Mouse (Mus musculus) MEL (cell line): ENCODE results near the gene Ywhae. TPM values are rescaled to one million over a fixed set of nuclear protein-coding genes. Genes with fewer than 3 reads are reported as not detected.

Source experiments
- DNase-seq: peaks from one replicate; pipeline ENCODE4 v3.0.0; 2011; ENCODE audit warnings: low read depth, low spot score
- H3K27ac ChIP-seq: 2 replicates; pipeline ENCODE4 v1.5.1; 2012; ENCODE audit warnings: low read depth, mild to moderate bottlenecking, control low read depth, low read length, moderate library complexity; ENCODE audit not compliant: control insufficient read depth
- H3K27me3 ChIP-seq, 2 experiments: fragments of 150-350 bp in 1 of 2; sonication (generic) in 1 of 2; 2 replicates each; pipeline ENCODE4 v1.6.1; 2012; ENCODE audit warnings: low read length in 2 of 2, mild to moderate bottlenecking in 2 of 2, improper control_type of control experiment in 1 of 2, moderate library complexity in 1 of 2; ENCODE audit not compliant: insufficient read depth in 2 of 2, control insufficient read depth in 1 of 2
- H3K36me3 ChIP-seq, 2 experiments: 2 replicates each; pipeline ENCODE4 v1.6.1; 2012 to 2014; ENCODE audit warnings: low read length in 2 of 2, improper control_type of control experiment in 1 of 2, inconsistent platforms in 1 of 2, mild to moderate bottlenecking in 1 of 2; ENCODE audit not compliant: insufficient read depth in 2 of 2, control insufficient read depth in 1 of 2
- H3K4me1 ChIP-seq, 2 experiments: fragments of 150-350 bp in 1 of 2; sonication (generic) in 1 of 2; 2 replicates each; pipeline ENCODE4 v1.6.1; 2012; ENCODE audit warnings: low read length in 2 of 2, improper control_type of control experiment in 1 of 2, mild to moderate bottlenecking in 1 of 2; ENCODE audit not compliant: insufficient read depth in 2 of 2, control insufficient read depth in 1 of 2
- H3K4me3 ChIP-seq, 2 experiments: fragments of 150-350 bp in 1 of 2; sonication (generic) in 1 of 2; 2 replicates each; pipeline ENCODE4 v1.5.1; 2012; ENCODE audit warnings: low read depth in 2 of 2, low read length in 2 of 2, mild to moderate bottlenecking in 2 of 2, moderate library complexity in 2 of 2, control low read depth in 1 of 2, improper control_type of control experiment in 1 of 2; ENCODE audit not compliant: control insufficient read depth in 1 of 2, insufficient read depth in 1 of 2
- H3K79me2 ChIP-seq: 2 replicates; pipeline ENCODE4 v1.6.1; 2012; ENCODE audit warnings: mild to moderate bottlenecking, low read length, moderate library complexity; ENCODE audit not compliant: control insufficient read depth, poor library complexity, insufficient read depth
- H3K9ac ChIP-seq: 2 replicates; pipeline ENCODE4 v1.6.1; 2012; ENCODE audit warnings: low read depth, mild to moderate bottlenecking, control low read depth, low read length, moderate library complexity; ENCODE audit not compliant: control insufficient read depth, poor library complexity, severe bottlenecking
- H3K9me3 ChIP-seq: fragments of 150-350 bp; sonication (generic); replicated peaks from 2 replicates; pipeline ENCODE4 v1.6.1; 2012; ENCODE audit warnings: mild to moderate bottlenecking, low read length, improper control_type of control experiment, moderate library complexity; ENCODE audit not compliant: insufficient read depth
- BHLHE40 ChIP-seq: IDR thresholded peaks from 2 replicates; pipeline ENCODE4 v1.6.1; 2012; ENCODE audit warnings: low read depth, mild to moderate bottlenecking, inconsistent platforms, low read length, improper control_type of control experiment, borderline replicate concordance
- CHD1 ChIP-seq: IDR thresholded peaks from 2 replicates; pipeline ENCODE4 v1.6.1; 2012; ENCODE audit warnings: low read depth, mild to moderate bottlenecking, inconsistent platforms, low read length, improper control_type of control experiment
- CTCF ChIP-seq, 3 experiments: IDR thresholded peaks in 2 of 3; conservative IDR thresholded peaks in 1 of 3; 2 replicates each; pipeline ENCODE4 v1.5.1; 2011 to 2012; ENCODE audit warnings: low read length in 3 of 3, low read depth in 2 of 3, mild to moderate bottlenecking in 2 of 3, improper control_type of control experiment in 1 of 3, inconsistent platforms in 1 of 3, mixed read lengths in 1 of 3, moderate library complexity in 1 of 3; ENCODE audit not compliant: control insufficient read depth in 1 of 3, insufficient read depth in 1 of 3, poor library complexity in 1 of 3, severe bottlenecking in 1 of 3
- E2F4 ChIP-seq: IDR thresholded peaks from 2 replicates; pipeline ENCODE4 v1.6.1; 2011; ENCODE audit warnings: low read depth, low read length, improper control_type of control experiment, borderline replicate concordance
- EP300 ChIP-seq, 2 experiments: IDR thresholded peaks; 2 replicates each; pipeline ENCODE4 v1.6.1; 2011; ENCODE audit warnings: improper control_type of control experiment in 2 of 2, low read length in 2 of 2, low read depth in 1 of 2, mild to moderate bottlenecking in 1 of 2
- GABPA ChIP-seq: IDR thresholded peaks from 2 replicates; pipeline ENCODE4 v1.6.1; 2012; ENCODE audit warnings: low read depth, mild to moderate bottlenecking, inconsistent platforms, low read length, improper control_type of control experiment, moderate library complexity
- HCFC1 ChIP-seq: IDR thresholded peaks from 2 replicates; pipeline ENCODE4 v1.6.1; 2012; ENCODE audit warnings: low read depth, mild to moderate bottlenecking, inconsistent platforms, low read length, improper control_type of control experiment, moderate library complexity
- JUND ChIP-seq: IDR thresholded peaks from 2 replicates; pipeline ENCODE4 v1.6.1; 2011; ENCODE audit warnings: low read depth, mild to moderate bottlenecking, improper control_type of control experiment, low read length
- KAT2A ChIP-seq: conservative IDR thresholded peaks from 2 replicates; pipeline ENCODE4 v1.6.1; 2012; ENCODE audit warnings: low read depth, low read length, improper control_type of control experiment, inconsistent platforms
- MAFK ChIP-seq: IDR thresholded peaks from 2 replicates; pipeline ENCODE4 v1.6.1; 2011; ENCODE audit warnings: low read depth, mild to moderate bottlenecking, low read length, improper control_type of control experiment, borderline replicate concordance
- MAX ChIP-seq: IDR thresholded peaks from 2 replicates; pipeline ENCODE4 v1.6.1; 2011; ENCODE audit warnings: low read length, improper control_type of control experiment
- MAZ ChIP-seq: IDR thresholded peaks from 2 replicates; pipeline ENCODE4 v1.6.1; 2012; ENCODE audit warnings: low read depth, mild to moderate bottlenecking, inconsistent platforms, low read length, improper control_type of control experiment
- MEF2A ChIP-seq: IDR thresholded peaks from 2 replicates; pipeline ENCODE4 v1.6.1; 2014; ENCODE audit warnings: low read depth, mild to moderate bottlenecking, inconsistent platforms, low read length, improper control_type of control experiment; ENCODE audit not compliant: poor library complexity, insufficient replicate concordance, severe bottlenecking; ENCODE audit errors: extremely low read depth
- MYB ChIP-seq: IDR thresholded peaks from 2 replicates; pipeline ENCODE4 v1.6.1; 2011; ENCODE audit warnings: mild to moderate bottlenecking, low read depth, low read length, improper control_type of control experiment
- MYC ChIP-seq: IDR thresholded peaks from 2 replicates; pipeline ENCODE4 v1.6.1; 2011; ENCODE audit warnings: low read depth, mild to moderate bottlenecking, low read length, improper control_type of control experiment, moderate library complexity
- NELFE ChIP-seq: IDR thresholded peaks from 2 replicates; pipeline ENCODE4 v1.6.1; 2011; ENCODE audit warnings: low read depth, low read length, improper control_type of control experiment
- POLR2A ChIP-seq, 2 experiments: IDR thresholded peaks; 2 replicates each; pipeline ENCODE4 v1.6.1; 2011 to 2012; ENCODE audit warnings: low read length in 2 of 2, mild to moderate bottlenecking in 2 of 2, control low read depth in 1 of 2, improper control_type of control experiment in 1 of 2, low read depth in 1 of 2, moderate library complexity in 1 of 2; ENCODE audit not compliant: control insufficient read depth in 1 of 2, insufficient read depth in 1 of 2, poor library complexity in 1 of 2
- POLR2AphosphoS2 ChIP-seq: IDR thresholded peaks from 2 replicates; pipeline ENCODE4 v1.6.1; 2011; ENCODE audit warnings: low read length, improper control_type of control experiment
- POLR2AphosphoS5 ChIP-seq: IDR thresholded peaks from 2 replicates; pipeline ENCODE4 v1.6.1; 2012; ENCODE audit warnings: low read depth, borderline replicate concordance, mild to moderate bottlenecking, inconsistent platforms, low read length, moderate library complexity, mixed read lengths
- RAD21 ChIP-seq: IDR thresholded peaks from 2 replicates; pipeline ENCODE4 v1.6.1; 2011; ENCODE audit warnings: mild to moderate bottlenecking, low read depth, low read length, improper control_type of control experiment
- RCOR1 ChIP-seq: IDR thresholded peaks from 2 replicates; pipeline ENCODE4 v1.6.1; 2012; ENCODE audit warnings: low read depth, mild to moderate bottlenecking, inconsistent platforms, low read length, improper control_type of control experiment
- SIN3A ChIP-seq: IDR thresholded peaks from 2 replicates; pipeline ENCODE4 v1.6.1; 2012; ENCODE audit warnings: low read length, improper control_type of control experiment, inconsistent platforms
- SMC3 ChIP-seq: IDR thresholded peaks from 2 replicates; pipeline ENCODE4 v1.6.1; 2011; ENCODE audit warnings: low read depth, low read length, improper control_type of control experiment
- TBP ChIP-seq: IDR thresholded peaks from 2 replicates; pipeline ENCODE4 v1.8.0; 2011; ENCODE audit warnings: low read depth, low read length, improper control_type of control experiment
- TCF12 ChIP-seq: IDR thresholded peaks from 2 replicates; pipeline ENCODE4 v1.6.1; 2014; ENCODE audit warnings: low read depth, mild to moderate bottlenecking, inconsistent platforms, low read length, improper control_type of control experiment, moderate library complexity
- UBTF ChIP-seq: IDR thresholded peaks from 2 replicates; pipeline ENCODE4 v1.6.1; 2012; ENCODE audit warnings: low read depth, mild to moderate bottlenecking, inconsistent platforms, low read length, improper control_type of control experiment, moderate library complexity, borderline replicate concordance; ENCODE audit not compliant: insufficient read depth
- USF1 ChIP-seq: IDR thresholded peaks from 2 replicates; pipeline ENCODE4 v1.6.1; 2014; ENCODE audit warnings: low read depth, mild to moderate bottlenecking, inconsistent platforms, low read length, improper control_type of control experiment, moderate library complexity
- ZC3H11A ChIP-seq: IDR thresholded peaks from 2 replicates; pipeline ENCODE4 v1.6.1; 2012; ENCODE audit warnings: low read depth, mild to moderate bottlenecking, inconsistent platforms, low read length, improper control_type of control experiment
- ZKSCAN1 ChIP-seq: IDR thresholded peaks from 2 replicates; pipeline ENCODE4 v1.6.1; 2012; ENCODE audit warnings: low read depth, mild to moderate bottlenecking, inconsistent platforms, low read length, improper control_type of control experiment, moderate library complexity
- ZNF384 ChIP-seq: IDR thresholded peaks from 2 replicates; pipeline ENCODE4 v1.6.1; 2012; ENCODE audit warnings: low read depth, mild to moderate bottlenecking, inconsistent platforms, low read length, improper control_type of control experiment
- polyA plus RNA-seq, 2 experiments: library from polyadenylated mRNA; stranded (reverse) in 1 of 2; unstranded in 1 of 2; fragments of >175 nt in 1 of 2; fragments of >200 nt in 1 of 2; gene quantifications; 2 replicates each; pipeline versions ENCODE4 v1.2.1 to v1.2.4; 2012; ENCODE audit warnings: low replicate concordance in 2 of 2, low read depth in 1 of 2; ENCODE audit not compliant: insufficient read length in 2 of 2, insufficient read depth in 1 of 2, missing spikeins in 1 of 2
- total RNA-seq: library from RNA; depleted of rRNA; stranded (reverse); fragments of 300-350 nt; gene quantifications from 2 replicates; pipeline ENCODE4 v1.2.3, GENCODE M21; 2012

Ywhae gene
- total and polyA plus RNA-seq, 3 experiments, result 303 to 855 (median 755) TPM

GRCm38 (mm10) chr11:75796536-75797246 is 64.0 kb downstream of the Ywhae start:
- no peak for TF ChIP-seq RAD21
- no peak for TF ChIP-seq RCOR1
- TF ChIP-seq UBTF, result no peak
- TF ChIP-seq JUND, result no peak
- TF ChIP-seq MEF2A, result no peak
- TF ChIP-seq HCFC1, result no peak
- TF ChIP-seq GABPA, result no peak
- no peak for TF ChIP-seq CTCF (IDR thresholded peaks at IDR 0.05 in 2 of 3, conservative IDR thresholded peaks at IDR 0.05 in 1 of 3; ENCODE audit: control insufficient read depth in 1 of 3, insufficient read depth in 1 of 3, low read depth in 2 of 3, low read length in 3 of 3, poor library complexity in 1 of 3, severe bottlenecking in 1 of 3)
- TF ChIP-seq MAZ, result no peak
- TF ChIP-seq MAX, result no peak
- no peak for TF ChIP-seq CHD1
- TF ChIP-seq SIN3A, result no peak
- TF ChIP-seq TCF12, result no peak
- TF ChIP-seq SMC3, result no peak
- TF ChIP-seq MYB, result no peak
- TF ChIP-seq ZKSCAN1, result no peak
- no peak for TF ChIP-seq EP300 (IDR thresholded peaks at IDR 0.05; ENCODE audit: low read depth in 1 of 2, low read length in 2 of 2)
- no peak for TF ChIP-seq MYC
- TF ChIP-seq BHLHE40, result no peak
- no peak for TF ChIP-seq USF1
- TF ChIP-seq, all 39 proteins: peak for 0
- Histone ChIP-seq H3K9ac (no peak overlapping the region), H3K36me3 (no peaks in the 10 kb centered on the region), H3K4me3 (no peak overlapping the region), H3K9me3 (no peaks in the 10 kb centered on the region), H3K79me2 (no peaks in the 10 kb centered on the region), H3K27ac (no peak overlapping the region), H3K27me3 (no peaks in the 10 kb centered on the region), H3K4me1 (no peaks in the 10 kb centered on the region)
- no peak for DNase-seq

- no peak for TF ChIP-seq RCOR1
- no peak for TF ChIP-seq GABPA
- TF ChIP-seq JUND, result no peak
- no peak for TF ChIP-seq MAFK
- TF ChIP-seq MYB, result no peak
- TF ChIP-seq TBP, result no peak
- TF ChIP-seq EP300 (IDR thresholded peaks at IDR 0.05; ENCODE audit: low read depth in 1 of 2, low read length in 2 of 2), result no peak
- TF ChIP-seq POLR2AphosphoS5, result no peak
- TF ChIP-seq ZC3H11A, result no peak
- no peak for TF ChIP-seq NELFE
- TF ChIP-seq MYC, result no peak
- TF ChIP-seq ZNF384, result no peak
- no peak for TF ChIP-seq POLR2A (IDR thresholded peaks at IDR 0.05; ENCODE audit: control insufficient read depth in 1 of 2, insufficient read depth in 1 of 2, low read depth in 1 of 2, low read length in 2 of 2, poor library complexity in 1 of 2)
- TF ChIP-seq CTCF (IDR thresholded peaks at IDR 0.05 in 2 of 3, conservative IDR thresholded peaks at IDR 0.05 in 1 of 3; ENCODE audit: control insufficient read depth in 1 of 3, insufficient read depth in 1 of 3, low read depth in 2 of 3, low read length in 3 of 3, poor library complexity in 1 of 3, severe bottlenecking in 1 of 3), result no peak
- TF ChIP-seq KAT2A, result no peak
- no peak for TF ChIP-seq E2F4
- TF ChIP-seq POLR2AphosphoS2, result no peak
- DNase-seq, result no peak
- Histone ChIP-seq H3K27ac (no peak overlapping the region), H3K9ac (no peak overlapping the region), H3K27me3 (peaks cover 0 to 6% of the 10 kb centered on the region in 2 experiments; a peak in 2 of 4 replicates), H3K4me3 (no peak overlapping the region), H3K36me3 (no peaks in the 10 kb centered on the region), H3K79me2 (no peaks in the 10 kb centered on the region), H3K9me3 (no peaks in the 10 kb centered on the region), H3K4me1 (no peaks in the 10 kb centered on the region)
Measured at GRCm38 (mm10) chr11:75801369-75801768, 68.7 kb downstream of the Ywhae start.
